Mouse (Mus musculus) stomach, postnatal 0 days (tissue): ENCODE results near the gene Plekhj1. TPM values are rescaled to one million over a fixed set of nuclear protein-coding genes. Genes with fewer than 3 reads are reported as not detected.
A peak's percentile ranks its signal among the peaks of the same experiment; 100 is the strongest.

Experiments used
- ATAC-seq: fragments of 200-750 bp; cut with Nextera tagmentation; 2 replicates; pipeline ENCODE4 v1.8.0; 2017; ENCODE audit not compliant: low FRiP score, low TSS enrichment
- DNase-seq: peaks from one replicate; pipeline ENCODE4 v3.0.0-alpha.2; 2016; ENCODE audit warnings: low spot score
- H3K27ac ChIP-seq: fragments of 300-500 bp; sonication (generic); replicated peaks from 2 replicates; pipeline ENCODE4 v1.5.1; 2014; ENCODE audit warnings: mild to moderate bottlenecking, control low read depth
- H3K27me3 ChIP-seq: fragments of 300-500 bp; sonication (generic); 2 replicates; pipeline ENCODE4 v1.6.1; 2014; ENCODE audit warnings: low read length; ENCODE audit not compliant: control insufficient read depth, insufficient read depth
- H3K36me3 ChIP-seq: fragments of 300-500 bp; sonication (generic); 2 replicates; pipeline ENCODE4 v1.6.1; 2014; ENCODE audit warnings: low read length, mixed read lengths; ENCODE audit not compliant: control insufficient read depth, insufficient read depth
- H3K4me1 ChIP-seq: fragments of 300-500 bp; sonication (generic); replicated peaks from 2 replicates; pipeline ENCODE4 v1.6.1; 2014; ENCODE audit warnings: antibody characterized with exemption; ENCODE audit not compliant: control insufficient read depth, insufficient read depth
- H3K4me2 ChIP-seq: fragments of 300-500 bp; sonication (generic); replicated peaks from 2 replicates; pipeline ENCODE4 v1.6.1; 2014; ENCODE audit warnings: low read depth, mild to moderate bottlenecking, control low read depth, moderate library complexity
- H3K4me3 ChIP-seq: fragments of 300-500 bp; sonication (generic); 2 replicates; pipeline ENCODE4 v1.5.1; 2014; ENCODE audit warnings: low read depth, low read length, control low read depth
- H3K9ac ChIP-seq: fragments of 300-500 bp; sonication (generic); 2 replicates; pipeline ENCODE4 v1.6.1; 2014; ENCODE audit warnings: mild to moderate bottlenecking, low read length, control low read depth, mixed read lengths
- H3K9me3 ChIP-seq: fragments of 300-500 bp; sonication (generic); 2 replicates; pipeline ENCODE4 v1.6.1; 2016; ENCODE audit warnings: low read length; ENCODE audit not compliant: control insufficient read depth
- CTCF ChIP-seq: IDR thresholded peaks from 2 replicates; pipeline ENCODE4 v1.5.1; 2016; ENCODE audit warnings: antibody characterized with exemption, low read depth, mild to moderate bottlenecking, moderate library complexity
- EP300 ChIP-seq: optimal IDR thresholded peaks from 2 replicates; pipeline ENCODE3; 2016; ENCODE audit warnings: antibody characterized with exemption
- WGBS: fragments of 180-500 bp; shearing (Covaris S2); extraction: QIAGEN DNeasy Blood & Tissue Kit; methylation state at CpG from one replicate; pipeline ENCODE4 v1.1.7; 2014; 5-methylcytosine and 5-hydroxymethylcytosine counted together
- polyA plus RNA-seq: library from polyadenylated mRNA; unstranded; fragments of >200 nt; fragmentation: Nextera tagmentation; extraction: Ambion mirVana; gene quantifications from 2 replicates; pipeline ENCODE4 v1.2.1, GENCODE M21; 2015

The Plekhj1 gene
- polyA plus RNA-seq, 1 experiment from 2014 or later: 62.0 TPM

- DNase-seq: no peak
- Histone ChIP-seq H3K27ac (no peak overlapping the region), H3K9ac (no peak overlapping the region), H3K9me3 (no peaks in the 10 kb centered on the region), H3K4me2 (no peak overlapping the region), H3K4me1 (no peaks in the 10 kb centered on the region; the same call in none of the 2 replicates), H3K4me3 (no peak overlapping the region), H3K36me3 (peaks cover 10% of the 10 kb centered on the region), H3K27me3 (no peaks in the 10 kb centered on the region)
- 89% methylated on average over 2 of the region's 2 CpGs for WGBS
- no peak for ATAC-seq
- TF ChIP-seq EP300 (no peak), CTCF (no peak)
These were observed 34.9 kb downstream of the Plekhj1 start for GRCm38 (mm10) chr10:80763502-80763901.

DNA sequence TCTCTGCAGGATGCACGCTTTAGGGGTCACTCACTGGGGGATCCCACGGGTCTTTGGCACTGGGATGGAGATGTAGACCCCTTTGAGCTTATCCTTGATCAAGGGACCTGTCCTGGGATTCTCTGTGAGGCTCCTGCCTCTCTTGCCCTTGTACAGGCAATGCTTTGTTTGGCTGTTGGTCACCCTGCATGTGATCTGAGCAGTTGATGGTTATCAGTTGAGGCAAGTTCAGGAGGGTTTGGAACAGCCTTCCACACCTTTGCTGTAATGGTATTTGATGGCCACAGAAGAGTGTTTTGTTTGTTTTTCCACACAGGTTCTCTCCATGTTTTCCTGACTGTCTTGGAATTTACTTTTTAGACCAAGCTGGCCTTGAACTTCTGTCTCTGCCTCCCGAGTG is 36.6 kb downstream of the Plekhj1 start:
- H3K9ac ChIP-seq: no peak overlapping the region
- H3K4me1 ChIP-seq: no peaks in the 10 kb centered on the region; the same call in none of the 2 replicates
- no peaks in the 10 kb centered on the region for H3K36me3 ChIP-seq
- 54% methylated on average over 3 of the region's 3 CpGs for WGBS
- no peak overlapping the region for H3K4me3 ChIP-seq
- DNase-seq (no peak), ATAC-seq (no peak)
- H3K4me2 ChIP-seq: no peak overlapping the region
- H3K9me3 ChIP-seq: no peaks in the 10 kb centered on the region
- TF ChIP-seq EP300 (no peak), CTCF (no peak)
- no peak overlapping the region for H3K27ac ChIP-seq
- H3K27me3 ChIP-seq: no peaks in the 10 kb centered on the region

- Histone ChIP-seq H3K36me3 (no peaks in the 10 kb centered on the region), H3K27ac (no peak overlapping the region), H3K9ac (0 out of 2 replicates have a peak overlapping the region, but pooled peaks have one; percentile 1), H3K4me3 (no peak overlapping the region), H3K4me2 (no peak overlapping the region), H3K27me3 (no peaks in the 10 kb centered on the region), H3K9me3 (no peaks in the 10 kb centered on the region), H3K4me1 (peaks cover 5% of the 10 kb centered on the region)
- DNase-seq (no peak), ATAC-seq (no peak)
- WGBS: 70% methylated on average over 4 of the region's 4 CpGs
- no peak for TF ChIP-seq CTCF
- no peak for TF ChIP-seq EP300
These were observed 37.6 kb downstream of the Plekhj1 start for GRCm38 (mm10) chr10:80760596-80761524.

- WGBS: 59% methylated on average over 7 of the region's 7 CpGs
- Histone ChIP-seq H3K36me3 (no peaks in the 10 kb centered on the region), H3K4me3 (no peak overlapping the region), H3K27ac (no peak overlapping the region), H3K9ac (no peak overlapping the region), H3K9me3 (no peaks in the 10 kb centered on the region), H3K4me2 (no peak overlapping the region), H3K4me1 (peaks cover 7% of the 10 kb centered on the region), H3K27me3 (no peaks in the 10 kb centered on the region)
- DNase-seq (peak; percentile 45), ATAC-seq (no peak; the same call in 1 of the 2 replicates)
- TF ChIP-seq CTCF (no peak), EP300 (no peak)
These were observed 39.8 kb downstream of the Plekhj1 start for GRCm38 (mm10) chr10:80758651-80759050.

DNA sequence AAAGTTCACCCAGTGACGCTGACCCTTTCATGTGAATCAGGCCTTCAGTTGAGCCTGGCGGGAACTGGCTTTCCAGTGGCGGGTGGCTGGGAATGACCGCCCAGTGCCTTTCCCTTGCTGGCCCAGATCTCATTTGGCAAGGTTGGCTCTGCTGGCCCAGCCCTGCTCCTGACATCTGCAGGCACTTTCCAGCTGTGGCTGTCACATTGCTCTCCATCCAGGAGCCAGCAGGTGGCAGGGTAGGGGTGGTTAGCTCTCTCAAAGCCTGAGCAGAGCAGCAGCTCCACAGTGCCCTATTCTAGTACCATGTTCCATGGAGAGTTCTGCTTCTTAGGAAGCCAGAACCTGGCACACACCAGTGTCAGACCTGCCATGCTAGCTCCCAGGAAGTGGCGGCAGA is 40.7 kb downstream of the Plekhj1 start:
- H3K4me2 ChIP-seq: no peak overlapping the region
- ATAC-seq (peak; percentile 54), DNase-seq (peak; percentile 85)
- no peak overlapping the region for H3K4me3 ChIP-seq
- WGBS: 24% methylated on average over 5 of the region's 5 CpGs
- no peak overlapping the region; the same call in 1 of the 2 replicates for H3K9ac ChIP-seq
- no peaks in the 10 kb centered on the region for H3K9me3 ChIP-seq
- peaks cover 7% of the 10 kb centered on the region for H3K4me1 ChIP-seq
- no peak for TF ChIP-seq EP300
- peak; percentile 82 for TF ChIP-seq CTCF
- H3K27ac ChIP-seq: no peak overlapping the region; the same call in 1 of the 2 replicates
- no peaks in the 10 kb centered on the region for H3K36me3 ChIP-seq
- no peaks in the 10 kb centered on the region for H3K27me3 ChIP-seq

DNA sequence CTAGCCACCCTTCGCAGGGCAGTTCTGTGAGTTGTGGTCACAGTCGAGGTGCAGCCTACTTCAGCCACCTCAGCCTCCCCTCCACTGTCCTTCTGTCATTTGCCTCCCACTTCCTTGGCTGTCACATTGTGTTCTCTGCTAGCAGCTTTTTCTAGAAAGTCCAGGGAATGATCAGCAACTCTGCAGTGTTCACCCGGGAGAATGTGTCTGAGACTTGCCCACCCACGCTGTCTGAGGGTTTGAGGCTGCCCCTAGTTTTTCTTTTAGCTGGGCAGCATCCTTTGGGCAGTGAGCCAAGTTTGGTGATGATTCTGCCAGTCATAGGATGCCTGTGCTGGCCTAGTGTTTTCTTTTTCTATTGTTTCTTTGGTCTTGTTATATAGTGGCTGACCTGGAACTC is 41.5 kb downstream of the Plekhj1 start:
- no peak overlapping the region for H3K9ac ChIP-seq
- no peaks in the 10 kb centered on the region for H3K36me3 ChIP-seq
- H3K27ac ChIP-seq: no peak overlapping the region
- H3K9me3 ChIP-seq: no peaks in the 10 kb centered on the region
- peaks cover 10% of the 10 kb centered on the region for H3K4me1 ChIP-seq
- WGBS: 52% methylated on average over 4 of the region's 4 CpGs
- H3K27me3 ChIP-seq: no peaks in the 10 kb centered on the region
- peak overlapping the region; percentile 88; the same call in 1 of the 2 replicates for H3K4me2 ChIP-seq
- ATAC-seq (no peak), DNase-seq (no peak)
- no peak overlapping the region for H3K4me3 ChIP-seq
- TF ChIP-seq EP300: no peak
- TF ChIP-seq CTCF: no peak
